Mouse (Mus musculus): ENCODE data around the gene Cyp4f39.
A peak's percentile ranks its signal among the peaks of the same experiment; 100 is the strongest.

Cyp4f39 gene

GRCm38 (mm10) chr17:32426610-32427009, 25.9 kb upstream of the Cyp4f39 start:
- TF ChIP-seq POU5F1 (IDR thresholded peaks at IDR 0.05; ENCODE audit: borderline replicate concordance, low read length) (no peak), CTCF (conservative IDR thresholded peaks at IDR 0.05; ENCODE audit: low read length) (no peak)
- H3K36me3 ChIP-seq (ENCODE audit: insufficient read depth, low read length): no peaks in the 10 kb centered on the region
- H3K9me3 ChIP-seq (ENCODE audit: low read length): no peaks in the 10 kb centered on the region
- H3K4me3 ChIP-seq (replicated peaks; ENCODE audit: low read length): no peak overlapping the region
- H3K27me3 ChIP-seq (ENCODE audit: insufficient read depth, low read length): peaks cover 15% of the 10 kb centered on the region; the same call in 1 of the 2 replicates
- H3K4me1 ChIP-seq (replicated peaks; ENCODE audit: low read depth, low read length): no peaks in the 10 kb centered on the region

GRCm38 (mm10) chr17:32431972-32432371, 20.6 kb upstream of the Cyp4f39 start:
- H3K4me1 ChIP-seq (replicated peaks; ENCODE audit: low read depth, low read length): 0 out of 2 replicates have a peak, but pooled peaks cover 13% of the 10 kb centered on the region
- no peaks in the 10 kb centered on the region for H3K9me3 ChIP-seq (ENCODE audit: low read length)
- no peak overlapping the region for H3K4me3 ChIP-seq (replicated peaks; ENCODE audit: low read length)
- 0 out of 2 replicates have a peak, but pooled peaks cover 5% of the 10 kb centered on the region for H3K27me3 ChIP-seq (ENCODE audit: insufficient read depth, low read length)
- no peak for TF ChIP-seq POU5F1 (IDR thresholded peaks at IDR 0.05; ENCODE audit: borderline replicate concordance, low read length)
- TF ChIP-seq NANOG (IDR thresholded peaks at IDR 0.05; ENCODE audit: borderline replicate concordance, low read length): no peak
- TF ChIP-seq CTCF (conservative IDR thresholded peaks at IDR 0.05; ENCODE audit: low read length): peak; percentile 38
- no peaks in the 10 kb centered on the region for H3K36me3 ChIP-seq (ENCODE audit: insufficient read depth, low read length)

GRCm38 (mm10) chr17:32434324-32434723, 18.2 kb upstream of the Cyp4f39 start:
- Histone ChIP-seq H3K27me3 (ENCODE audit: insufficient read depth, low read length) (0 out of 2 replicates have a peak, but pooled peaks cover 3% of the 10 kb centered on the region), H3K36me3 (ENCODE audit: insufficient read depth, low read length) (no peaks in the 10 kb centered on the region), H3K9me3 (ENCODE audit: low read length) (no peaks in the 10 kb centered on the region), H3K4me3 (replicated peaks; ENCODE audit: low read length) (no peak overlapping the region), H3K4me1 (replicated peaks; ENCODE audit: low read depth, low read length) (0 out of 2 replicates have a peak, but pooled peaks cover 13% of the 10 kb centered on the region)
- no peak for TF ChIP-seq CTCF (conservative IDR thresholded peaks at IDR 0.05; ENCODE audit: low read length)
- no peak for TF ChIP-seq NANOG (IDR thresholded peaks at IDR 0.05; ENCODE audit: borderline replicate concordance, low read length)
- no peak for TF ChIP-seq POU5F1 (IDR thresholded peaks at IDR 0.05; ENCODE audit: borderline replicate concordance, low read length)

DNA sequence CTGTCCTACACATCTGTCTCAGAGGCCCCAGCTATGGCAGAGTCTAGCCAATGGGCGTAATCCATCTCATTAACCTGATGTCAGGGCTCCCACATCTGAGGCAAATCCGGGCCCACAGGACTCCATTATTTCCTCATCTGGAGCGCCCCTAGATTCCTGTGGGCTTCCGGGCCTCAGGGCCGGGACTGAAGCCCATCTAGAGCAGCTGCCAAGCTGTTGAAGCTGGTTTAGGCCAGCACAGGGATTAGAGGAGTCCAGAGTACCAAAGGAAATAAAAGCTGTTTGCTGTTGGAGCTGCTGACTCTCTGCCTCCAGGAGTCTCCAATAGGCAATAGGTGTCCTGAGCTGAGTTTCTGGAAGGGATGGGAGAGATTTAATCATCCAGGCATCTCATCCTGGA, 17.4 kb upstream of the Cyp4f39 start:
- no peaks in the 10 kb centered on the region for H3K9me3 ChIP-seq (ENCODE audit: low read length)

DNA sequence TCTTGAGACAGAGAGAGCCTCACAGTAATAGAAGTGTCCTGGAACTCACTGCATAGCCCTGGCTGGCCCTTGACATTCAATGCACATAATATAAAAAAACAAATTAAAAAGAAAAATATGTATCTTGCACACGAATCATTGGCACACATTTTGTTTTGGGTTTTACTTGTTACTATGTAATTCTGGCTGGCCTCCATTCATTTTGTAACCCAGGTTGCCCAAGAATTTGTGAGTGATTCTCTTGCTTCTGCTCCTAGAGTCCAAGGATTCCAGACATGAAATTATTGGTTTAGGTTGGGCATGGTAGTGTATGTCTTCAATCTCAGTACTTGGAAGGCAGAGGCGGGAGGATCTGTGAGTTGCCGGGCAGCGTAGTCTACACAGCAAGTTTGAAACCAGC, 15.4 kb upstream of the Cyp4f39 start:
- H3K27me3 ChIP-seq (ENCODE audit: insufficient read depth, low read length): 0 out of 2 replicates have a peak, but pooled peaks cover 3% of the 10 kb centered on the region
- H3K9me3 ChIP-seq (ENCODE audit: low read length): no peaks in the 10 kb centered on the region
- H3K4me3 ChIP-seq (replicated peaks; ENCODE audit: low read length): no peak overlapping the region
- TF ChIP-seq CTCF (conservative IDR thresholded peaks at IDR 0.05; ENCODE audit: low read length) (no peak), POU5F1 (IDR thresholded peaks at IDR 0.05; ENCODE audit: borderline replicate concordance, low read length) (no peak), NANOG (IDR thresholded peaks at IDR 0.05; ENCODE audit: borderline replicate concordance, low read length) (no peak)
- 0 out of 2 replicates have a peak, but pooled peaks cover 13% of the 10 kb centered on the region for H3K4me1 ChIP-seq (replicated peaks; ENCODE audit: low read depth, low read length)
- no peaks in the 10 kb centered on the region for H3K36me3 ChIP-seq (ENCODE audit: insufficient read depth, low read length)

More for the DNA sequence above, 17.4 kb upstream of the Cyp4f39 start:
- H3K27me3 ChIP-seq (ENCODE audit: insufficient read depth, low read length): 0 out of 2 replicates have a peak, but pooled peaks cover 3% of the 10 kb centered on the region
- 0 out of 2 replicates have a peak, but pooled peaks cover 13% of the 10 kb centered on the region for H3K4me1 ChIP-seq (replicated peaks; ENCODE audit: low read depth, low read length)
- TF ChIP-seq NANOG (IDR thresholded peaks at IDR 0.05; ENCODE audit: borderline replicate concordance, low read length): no peak
- TF ChIP-seq POU5F1 (IDR thresholded peaks at IDR 0.05; ENCODE audit: borderline replicate concordance, low read length): no peak
- no peak for TF ChIP-seq CTCF (conservative IDR thresholded peaks at IDR 0.05; ENCODE audit: low read length)
- H3K4me3 ChIP-seq (replicated peaks; ENCODE audit: low read length): no peak overlapping the region
- no peaks in the 10 kb centered on the region for H3K36me3 ChIP-seq (ENCODE audit: insufficient read depth, low read length)

DNA sequence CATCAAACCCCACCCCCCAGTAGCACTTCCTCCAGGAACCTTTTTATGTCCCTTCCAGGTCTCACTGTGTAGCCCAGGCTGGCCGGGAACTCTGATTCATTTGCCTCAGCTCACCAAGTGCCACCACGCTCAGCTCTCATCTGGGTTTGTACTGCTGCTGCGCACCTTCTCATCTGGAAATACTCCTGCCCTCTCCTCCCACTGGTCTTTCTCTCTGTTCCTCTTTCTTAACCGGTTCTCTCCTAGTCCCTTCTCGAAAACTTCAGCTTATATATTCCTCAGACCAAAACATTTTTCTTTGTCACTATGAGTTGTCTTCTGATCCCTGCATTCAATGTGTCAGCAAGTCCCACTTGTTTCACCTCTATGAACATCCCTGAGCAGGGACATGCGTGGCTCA, 9.3 kb upstream of the Cyp4f39 start:
- Histone ChIP-seq H3K36me3 (ENCODE audit: insufficient read depth, low read length) (no peaks in the 10 kb centered on the region), H3K4me3 (replicated peaks; ENCODE audit: low read length) (no peak overlapping the region), H3K9me3 (ENCODE audit: low read length) (no peaks in the 10 kb centered on the region), H3K27me3 (ENCODE audit: insufficient read depth, low read length) (peaks cover 5% of the 10 kb centered on the region), H3K4me1 (replicated peaks; ENCODE audit: low read depth, low read length) (no peaks in the 10 kb centered on the region)
- no peak for TF ChIP-seq NANOG (IDR thresholded peaks at IDR 0.05; ENCODE audit: borderline replicate concordance, low read length)
- TF ChIP-seq POU5F1 (IDR thresholded peaks at IDR 0.05; ENCODE audit: borderline replicate concordance, low read length): no peak
- TF ChIP-seq CTCF (conservative IDR thresholded peaks at IDR 0.05; ENCODE audit: low read length): no peak

DNA sequence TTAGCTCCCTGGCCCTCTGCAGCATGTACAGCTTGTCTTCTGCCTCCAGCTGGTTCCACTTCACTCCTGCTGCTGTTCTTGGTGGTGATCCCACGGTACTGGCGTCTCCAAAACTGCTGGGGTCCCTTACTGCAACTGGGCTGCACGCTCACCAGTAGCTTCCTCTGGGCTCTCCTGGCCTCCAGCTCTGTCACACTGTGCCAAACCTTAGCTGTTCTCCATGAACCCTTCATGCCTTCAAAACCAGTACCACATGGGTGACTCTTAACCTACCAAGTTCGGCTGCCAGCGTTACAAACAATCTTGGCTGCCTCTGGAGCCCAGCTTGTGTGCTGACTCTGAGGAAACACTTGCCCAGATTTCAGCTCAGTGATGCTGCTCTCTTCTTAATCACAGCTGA, 7.5 kb upstream of the Cyp4f39 start:
- Histone ChIP-seq H3K4me3 (replicated peaks; ENCODE audit: low read length) (no peak overlapping the region), H3K36me3 (ENCODE audit: insufficient read depth, low read length) (no peaks in the 10 kb centered on the region), H3K9me3 (ENCODE audit: low read length) (no peaks in the 10 kb centered on the region), H3K4me1 (replicated peaks; ENCODE audit: low read depth, low read length) (peaks cover 7% of the 10 kb centered on the region), H3K27me3 (ENCODE audit: insufficient read depth, low read length) (peaks cover 5% of the 10 kb centered on the region)
- TF ChIP-seq NANOG (IDR thresholded peaks at IDR 0.05; ENCODE audit: borderline replicate concordance, low read length): no peak
- no peak for TF ChIP-seq POU5F1 (IDR thresholded peaks at IDR 0.05; ENCODE audit: borderline replicate concordance, low read length)
- TF ChIP-seq CTCF (conservative IDR thresholded peaks at IDR 0.05; ENCODE audit: low read length): no peak

DNA sequence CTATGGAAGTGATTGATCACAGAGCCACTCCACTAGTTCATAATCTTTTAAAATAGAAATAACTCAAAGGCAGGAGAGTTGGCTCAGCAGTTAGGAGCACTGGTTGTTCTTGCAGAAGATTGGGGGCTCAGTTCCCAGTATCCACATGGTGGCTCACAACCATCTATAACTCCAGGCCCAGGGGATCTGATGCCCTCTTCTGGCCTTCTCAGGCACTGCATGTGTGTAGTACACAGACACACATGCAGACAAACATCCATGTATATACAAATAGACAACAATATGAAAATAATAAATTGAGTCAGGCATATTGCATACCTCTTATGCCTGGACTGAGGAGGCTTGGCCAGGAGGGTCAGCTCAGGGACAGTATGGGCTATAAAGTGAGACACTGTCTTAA, 5.3 kb upstream of the Cyp4f39 start:
- Histone ChIP-seq H3K27me3 (ENCODE audit: insufficient read depth, low read length) (peaks cover 5% of the 10 kb centered on the region), H3K9me3 (ENCODE audit: low read length) (no peaks in the 10 kb centered on the region), H3K4me3 (replicated peaks; ENCODE audit: low read length) (no peak overlapping the region), H3K4me1 (replicated peaks; ENCODE audit: low read depth, low read length) (peaks cover 29% of the 10 kb centered on the region), H3K36me3 (ENCODE audit: insufficient read depth, low read length) (no peaks in the 10 kb centered on the region)
- TF ChIP-seq CTCF (conservative IDR thresholded peaks at IDR 0.05; ENCODE audit: low read length): peak; percentile 62
- TF ChIP-seq POU5F1 (IDR thresholded peaks at IDR 0.05; ENCODE audit: borderline replicate concordance, low read length): no peak
- TF ChIP-seq NANOG (IDR thresholded peaks at IDR 0.05; ENCODE audit: borderline replicate concordance, low read length): no peak

DNA sequence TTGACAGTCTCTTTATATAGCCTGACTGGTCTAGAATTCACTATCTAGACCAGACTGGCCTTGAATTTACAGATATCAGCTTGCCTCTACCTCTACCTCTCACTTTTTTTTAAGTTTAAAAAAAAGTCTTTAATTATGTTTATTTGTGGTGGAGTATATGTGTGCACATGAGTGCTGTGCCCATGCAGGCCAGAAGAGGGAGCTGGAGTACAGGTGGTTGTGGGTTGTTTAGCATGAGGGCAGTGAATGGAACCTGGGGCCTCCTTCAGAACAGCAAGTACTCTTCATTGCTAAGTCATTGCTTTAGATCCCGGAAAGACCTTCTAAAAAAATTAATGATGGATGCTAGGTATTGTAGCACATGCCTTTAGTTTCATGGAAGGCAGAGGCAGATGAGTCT, 3.5 kb upstream of the Cyp4f39 start:
- H3K4me3 ChIP-seq (replicated peaks; ENCODE audit: low read length): no peak overlapping the region
- no peak for TF ChIP-seq POU5F1 (IDR thresholded peaks at IDR 0.05; ENCODE audit: borderline replicate concordance, low read length)
- no peak for TF ChIP-seq NANOG (IDR thresholded peaks at IDR 0.05; ENCODE audit: borderline replicate concordance, low read length)
- peak; percentile 85 for TF ChIP-seq CTCF (conservative IDR thresholded peaks at IDR 0.05; ENCODE audit: low read length)
- peaks cover 21% of the 10 kb centered on the region for H3K27me3 ChIP-seq (ENCODE audit: insufficient read depth, low read length)
- no peaks in the 10 kb centered on the region for H3K9me3 ChIP-seq (ENCODE audit: low read length)
- peaks cover 44% of the 10 kb centered on the region for H3K4me1 ChIP-seq (replicated peaks; ENCODE audit: low read depth, low read length)
- no peaks in the 10 kb centered on the region for H3K36me3 ChIP-seq (ENCODE audit: insufficient read depth, low read length)
